Mouse (Mus musculus): ENCODE results near the gene Qsox2.

DNA sequence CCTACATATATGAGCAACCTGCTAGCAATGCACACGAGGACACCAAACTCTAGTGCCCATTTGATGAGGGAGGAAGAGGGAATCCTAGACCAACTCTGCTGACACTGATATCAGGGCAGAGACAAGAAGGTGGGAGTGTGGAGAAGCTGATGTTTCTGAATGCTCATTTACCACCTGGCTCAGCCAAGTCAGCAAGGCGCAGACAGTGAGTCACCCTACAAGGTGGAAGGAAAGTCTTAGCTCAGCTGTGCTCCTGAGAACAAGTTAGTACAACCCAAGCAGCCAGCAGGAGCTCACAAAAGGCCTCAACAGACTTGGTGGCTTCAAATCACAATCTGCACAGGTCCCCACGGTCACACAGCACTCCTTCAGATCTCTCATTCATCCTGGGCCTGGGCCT lies 6.0 kb downstream of the Qsox2 start:
- TF ChIP-seq POLR2A (IDR thresholded peaks at IDR 0.05; ENCODE audit: low read depth, low read length) (no peak), CTCF (conservative IDR thresholded peaks at IDR 0.05; ENCODE audit: insufficient read depth, insufficient read length, low read depth, low read length) (no peak)

Measured in kidney, adult 2 months (tissue).